Mouse (Mus musculus) spleen, postnatal 36 days (tissue): ENCODE data around the gene Mcrs1.
"Not testable (repeated sequence)": the region's sequence is repeated elsewhere in the genome, so short reads cannot be mapped to it uniquely, and the experiment has no call there.

Experiments used
- DNase-seq, 2 experiments: peaks; one replicate each; pipeline ENCODE4 v3.0.0; 2022; ENCODE audit warnings: low spot score in 2 of 2, mixed read lengths in 1 of 2

The Mcrs1 gene

GRCm38 (mm10) chr15:99251111-99251510 is 650 bp downstream of the Mcrs1 start:
- DNase-seq: not testable (repeated sequence)

- no peak for DNase-seq
These were observed 1.8 kb downstream of the Mcrs1 start for GRCm38 (mm10) chr15:99249938-99250337.

- no peak for DNase-seq
These were observed 2.8 kb downstream of the Mcrs1 start for GRCm38 (mm10) chr15:99248972-99249371.

- not testable (repeated sequence) for DNase-seq
These were observed 5.0 kb downstream of the Mcrs1 start for GRCm38 (mm10) chr15:99246736-99247135.

GRCm38 (mm10) chr15:99242045-99242444 is 9.7 kb downstream of the Mcrs1 start:
- no peak for DNase-seq

GRCm38 (mm10) chr15:99241249-99241648 is 10.5 kb downstream of the Mcrs1 start:
- no peak for DNase-seq

GRCm38 (mm10) chr15:99240129-99240528 is 11.6 kb downstream of the Mcrs1 start:
- no peak for DNase-seq

- DNase-seq: no peak
These were observed 13.8 kb downstream of the Mcrs1 start for GRCm38 (mm10) chr15:99238006-99238405.

GRCm38 (mm10) chr15:99234326-99235010 is 17.3 kb downstream of the Mcrs1 start:
- no peak for DNase-seq

- DNase-seq: peak in 1 of 2 experiments; percentile 43
These were observed 18.0 kb downstream of the Mcrs1 start for GRCm38 (mm10) chr15:99233719-99234118.

GRCm38 (mm10) chr15:99231998-99232397 is 19.8 kb downstream of the Mcrs1 start:
- DNase-seq: no peak

- DNase-seq: no peak
These were observed 25.7 kb downstream of the Mcrs1 start for GRCm38 (mm10) chr15:99226090-99226489.

GRCm38 (mm10) chr15:99225081-99225810 is 26.5 kb downstream of the Mcrs1 start:
- DNase-seq: no peak

- peak; percentile 59 to 63 for DNase-seq
These were observed 27.4 kb downstream of the Mcrs1 start, which contains the start of gene Kcnh3 for GRCm38 (mm10) chr15:99224208-99224911. TSS of gene Kcnh3 (plus strand) at chr15:99224861.

GRCm38 (mm10) chr15:99223585-99224207 is 28.1 kb downstream of the Mcrs1 start:
- no peak for DNase-seq

- DNase-seq: no peak
These were observed 28.8 kb downstream of the Mcrs1 start for GRCm38 (mm10) chr15:99222794-99223584.

- no peak for DNase-seq
These were observed 30.3 kb downstream of the Mcrs1 start for GRCm38 (mm10) chr15:99221315-99221952.

- no peak for DNase-seq
These were observed 34.1 kb downstream of the Mcrs1 start for GRCm38 (mm10) chr15:99217630-99218029.

- no peak for DNase-seq
These were observed 35.9 kb downstream of the Mcrs1 start for GRCm38 (mm10) chr15:99215741-99216463.

GRCm38 (mm10) chr15:99214941-99215340 is 36.8 kb downstream of the Mcrs1 start:
- peak in 1 of 2 experiments; percentile 36 for DNase-seq
